Comparison of ENCODE assay signal across 8 mouse cellular contexts in genomic region chr19:9898339-9899066, GRCm38 (mm10). TPM values are rescaled to one million over a fixed set of nuclear protein-coding genes. Genes with fewer than 3 reads are reported as not detected.
DNase-seq lines count a peak whose midpoint lies in the region; ATAC-seq and TF ChIP-seq lines count a peak whose summit lies in the region.

No protein-coding gene starts in this region.

- no peak for TF ChIP-seq POLR2A in bone marrow macrophage, adult 2 months (IDR thresholded peaks at IDR 0.05; ENCODE audit: borderline replicate concordance, low read depth, low read length)
- no peak for TF ChIP-seq POLR2A in myocyte (IDR thresholded peaks at IDR 0.05; ENCODE audit: insufficient read length, low read depth)

- H3K4me3 ChIP-seq in layer of hippocampus, adult 2 months: peak overlapping the region; percentile 96
- H3K4me3 ChIP-seq in bone marrow macrophage, adult 2 months (ENCODE audit: insufficient read depth, low read length): peak overlapping the region; percentile 92
- H3K4me3 ChIP-seq in heart, embryonic 13.5 days: peak overlapping the region; percentile 85
- H3K4me3 ChIP-seq in myocyte: peak overlapping the region; percentile 97

- no peak for DNase-seq in layer of hippocampus, adult 2 months (ENCODE audit: low spot score in 2 of 2)
- no peak for DNase-seq in layer of hippocampus, postnatal 10 days (ENCODE audit: low spot score in 2 of 2)
- DNase-seq in liver: peak; percentile 39
- DNase-seq in gastrocnemius, adult 18-20 months (ENCODE audit: low spot score): no peak
- no peak for DNase-seq in spleen, postnatal 4 days (ENCODE audit: low spot score in 2 of 2)

- peaks cover 57% of the 10 kb centered on the region for H3K79me2 ChIP-seq in myocyte (ENCODE audit: control insufficient read depth, insufficient read depth)

- no peaks in the 10 kb centered on the region for H3K9me3 ChIP-seq in heart, embryonic 13.5 days

- peaks cover 23% of the 10 kb centered on the region for H3K36me3 ChIP-seq in heart, embryonic 13.5 days
- H3K36me3 ChIP-seq in myocyte (ENCODE audit: control insufficient read depth, insufficient read depth): peaks cover under 1% of the 10 kb centered on the region

- ATAC-seq in heart, embryonic 13.5 days (ENCODE audit: extremely low read depth, insufficient number of reproducible peaks, low FRiP score, low TSS enrichment): no peak

- 8% methylated on average over 17 of the region's 17 CpGs for WGBS in heart, embryonic 13.5 days

- H3K27me3 ChIP-seq in heart, embryonic 13.5 days (replicated peaks): no peaks in the 10 kb centered on the region
- no peaks in the 10 kb centered on the region for H3K27me3 ChIP-seq in myocyte (ENCODE audit: control insufficient read depth, insufficient read depth, insufficient read length)

- no peak overlapping the region for H3K27ac ChIP-seq in layer of hippocampus, adult 2 months
- H3K27ac ChIP-seq in bone marrow macrophage, adult 2 months (ENCODE audit: insufficient read depth, low read depth, low read length): peak overlapping the region; percentile 96
- peak overlapping the region; percentile 82 for H3K27ac ChIP-seq in heart, embryonic 13.5 days (replicated peaks)

- peaks cover 32% of the 10 kb centered on the region for H3K4me1 ChIP-seq in bone marrow macrophage, adult 2 months (ENCODE audit: control insufficient read depth, insufficient read depth, low read length)
- H3K4me1 ChIP-seq in heart, embryonic 13.5 days: peaks cover 33% of the 10 kb centered on the region

- TF ChIP-seq CTCF in layer of hippocampus, adult 2 months (conservative IDR thresholded peaks at IDR 0.05): no peak
- TF ChIP-seq CTCF in bone marrow macrophage, adult 2 months (IDR thresholded peaks at IDR 0.05; ENCODE audit: low read depth, low read length): no peak

- peak overlapping the region; percentile 85 for H3K4me2 ChIP-seq in heart, embryonic 13.5 days
- H3K4me2 ChIP-seq in myocyte (ENCODE audit: low read depth): peak overlapping the region; percentile 94

- peak overlapping the region; percentile 51 for H3ac ChIP-seq in myocyte (ENCODE audit: control insufficient read depth, insufficient read length)

- peak overlapping the region; percentile 94 for H3K9ac ChIP-seq in heart, embryonic 13.5 days

TF ChIP-seq in myocyte, 11 proteins besides CTCF, POLR2A, EP300 and RAD21:
- no peak for TF ChIP-seq USF1 (IDR thresholded peaks at IDR 0.05; ENCODE audit: low read depth)
- TF ChIP-seq SRF (IDR thresholded peaks at IDR 0.05; ENCODE audit: control insufficient read depth, insufficient read length, low read depth): no peak
- no peak for TF ChIP-seq MAX (IDR thresholded peaks at IDR 0.05; ENCODE audit: low read depth)
- no peak for TF ChIP-seq MYOD1 (IDR thresholded peaks at IDR 0.05; ENCODE audit: control insufficient read depth in 1 of 3, insufficient read length in 2 of 3, low read depth in 2 of 3)
- TF ChIP-seq MYOG (IDR thresholded peaks at IDR 0.05; ENCODE audit: control insufficient read depth in 1 of 3, insufficient read depth in 1 of 3, insufficient read length in 2 of 3, low read depth in 2 of 3): no peak
- TF ChIP-seq E2F4 (IDR thresholded peaks at IDR 0.05; ENCODE audit: insufficient read depth): no peak
- no peak for TF ChIP-seq TCF12 (IDR thresholded peaks at IDR 0.05; ENCODE audit: insufficient read depth, poor library complexity, severe bottlenecking)
- TF ChIP-seq CEBPB (IDR thresholded peaks at IDR 0.05; ENCODE audit: insufficient read depth, poor library complexity, severe bottlenecking): no peak
- TF ChIP-seq POLR2AphosphoS2 (IDR thresholded peaks at IDR 0.05; ENCODE audit: insufficient read length, low read depth): no peak
- TF ChIP-seq TCF3 (IDR thresholded peaks at IDR 0.05; ENCODE audit: insufficient read length, low read depth): no peak
- no peak for TF ChIP-seq REST (IDR thresholded peaks at IDR 0.05; ENCODE audit: insufficient read depth, insufficient read length)

RNA-seq across cellular contexts. Expression of gene Incenp, which starts 0.8 kb away (rescaled TPM):
- total RNA-seq in layer of hippocampus, adult 2 months (2021): 10 to 100 TPM; 13.9 to 14.0 TPM
- total RNA-seq in layer of hippocampus, postnatal 10 days (2021): 10 to 100 TPM; 16.1 to 25.7 TPM
- polyA plus RNA-seq in bone marrow macrophage, adult 2 months (2012; ENCODE audit: insufficient read depth, insufficient read length, missing spikeins): 146 and 159 TPM in 2 replicates
- polyA plus RNA-seq in heart, embryonic 13.5 days (2015; fragmentation: Nextera tagmentation; extraction: Ambion mirVana): 68.6 and 69.4 TPM in 2 replicates
- 39.0 TPM for polyA plus RNA-seq in myocyte (2012; fragmentation: generic; extraction: Trizol)
- total RNA-seq in gastrocnemius, adult 18-20 months (2021): 1 to 10 TPM; 1.4 to 1.7 TPM

RNA-seq across cellular contexts. Expression of gene Scgb2a2, which starts 51.1 kb away (rescaled TPM):
- total RNA-seq in layer of hippocampus, adult 2 months (2021): not detected
- total RNA-seq in layer of hippocampus, postnatal 10 days (2021): not detected
- not detected in 2 replicates for polyA plus RNA-seq in bone marrow macrophage, adult 2 months (2012; ENCODE audit: insufficient read depth, insufficient read length, missing spikeins)
- not detected in 2 replicates for polyA plus RNA-seq in heart, embryonic 13.5 days (2015; fragmentation: Nextera tagmentation; extraction: Ambion mirVana)
- not detected for polyA plus RNA-seq in myocyte (2012; fragmentation: generic; extraction: Trizol)
- total RNA-seq in gastrocnemius, adult 18-20 months (2021): not detected

Comparison
In these comparisons a context has a peak if more than half of its experiments do, and no peak if none do; other contexts are left out.
1. RNA of gene Incenp, which starts 0.8 kb away (total RNA-seq): 16.1 to 25.7 TPM in layer of hippocampus, postnatal 10 days and 13.9 to 14.0 TPM in layer of hippocampus, adult 2 months; 1.4 to 1.7 TPM in gastrocnemius, adult 18-20 months; every median in the first group is over 4 times any median in the second.
2. Peak in every context shown above with its lines, with median percentiles within 50 percentile points of each other: H3K4me3 ChIP-seq.